ENCODE assay signal across 11 mouse cellular contexts in the genomic region with DNA sequence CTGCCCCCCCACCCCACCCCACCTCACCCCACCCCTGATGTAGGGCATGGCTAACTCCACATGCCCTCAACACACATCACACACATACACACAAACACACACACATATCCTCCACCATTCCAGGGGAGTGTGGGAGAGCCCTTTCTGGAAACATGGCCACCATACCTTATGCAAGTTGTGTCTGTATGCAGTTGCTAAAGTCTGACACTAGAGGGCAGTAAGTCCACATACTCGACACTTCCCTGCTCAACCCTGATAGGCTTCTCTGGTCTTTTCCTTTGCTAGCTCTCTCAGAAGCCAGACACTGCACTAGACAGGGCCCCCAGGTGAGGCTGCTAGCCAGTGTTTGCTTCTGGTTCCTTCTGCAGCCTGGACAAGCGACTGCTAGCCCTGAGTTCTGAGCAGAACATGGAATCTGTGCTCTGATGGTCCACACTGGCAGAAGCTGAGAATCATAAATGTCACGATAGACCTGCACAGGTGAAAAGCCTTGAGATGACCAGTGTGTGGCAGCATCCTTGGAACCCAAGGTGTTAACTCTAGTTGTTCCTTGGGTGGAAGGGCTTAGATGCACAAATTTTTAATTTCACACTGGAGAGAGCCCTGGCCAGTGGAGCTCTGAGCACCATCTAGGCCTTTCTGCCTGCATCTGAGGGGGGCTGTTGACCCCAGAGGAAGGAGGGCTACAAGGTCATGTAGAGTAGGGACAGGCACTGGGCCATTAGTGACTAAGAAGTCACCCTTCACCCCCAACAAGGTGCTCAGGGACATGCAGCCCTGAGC. TPM values are rescaled to one million over a fixed set of nuclear protein-coding genes. Genes with fewer than 3 reads are reported as not detected.
DNase-seq lines count a peak whose midpoint lies in the region; ATAC-seq and TF ChIP-seq lines count a peak whose summit lies in the region.
"Not testable (repeated sequence)": the region's sequence is repeated elsewhere in the genome, so short reads cannot be mapped to it uniquely, and the experiment has no call there.
"Had no signal": no experiment of that assay in that cellular context is flagged by ENCODE, and none has a peak within 500 bp of the region (broad histone marks: within the 10 kb centered on the region; RNA-seq: fewer than 3 reads in every experiment).

No protein-coding gene starts in this region.

- not testable (repeated sequence) for TF ChIP-seq EP300 in lung, postnatal 0 days (IDR thresholded peaks at IDR 0.05)

- WGBS in cerebellum, adult 2 months = 33% methylated on average over 3 of the region's 3 CpGs
- 0% methylated on average over 2 of the region's 3 CpGs for WGBS in heart, embryonic 12.5 days
- 0% methylated on average over 2 of the region's 3 CpGs for WGBS in intestine, embryonic 16.5 days
- 39% methylated on average over 3 of the region's 3 CpGs for WGBS in lung, postnatal 0 days
- WGBS in neural tube, embryonic 11.5 days = 15% methylated on average over 2 of the region's 3 CpGs

- TF ChIP-seq CTCF in cerebellum, adult 2 months (IDR thresholded peaks at IDR 0.05; ENCODE audit: borderline replicate concordance, insufficient read depth, low read depth, low read length) = peak; percentile 29; the same call in 1 of the 2 replicates
- TF ChIP-seq CTCF in lung, postnatal 0 days (IDR thresholded peaks at IDR 0.05) = peak; percentile 64

- H3K4me2 ChIP-seq in heart, embryonic 12.5 days; intestine, embryonic 16.5 days (ENCODE audit: low read depth, low read length); lung, postnatal 0 days (replicated peaks; ENCODE audit: low read depth, low read length); neural tube, embryonic 11.5 days (ENCODE audit: low read depth): not testable (repeated sequence)

- TF ChIP-seq POLR2A in cerebellum, adult 2 months (IDR thresholded peaks at IDR 0.05; ENCODE audit: borderline replicate concordance, insufficient read depth, low read length) = not testable (repeated sequence)

- not testable (repeated sequence) for H3K4me1 ChIP-seq in cerebellum, adult 2 months (ENCODE audit: control insufficient read depth, insufficient read depth, low read length); heart, embryonic 12.5 days (replicated peaks); intestine, embryonic 16.5 days (ENCODE audit: control insufficient read depth, insufficient read depth, low read length); lung, postnatal 0 days (ENCODE audit: insufficient read depth, low read depth, low read length); neural tube, embryonic 11.5 days (ENCODE audit: control insufficient read depth, insufficient read depth, low read length)

- 0 out of 2 replicates have a peak, but pooled peaks have one; percentile 44 for ATAC-seq in erythroid progenitor cell, adult 5-6 weeks (replicated peaks; ENCODE audit: low FRiP score, poor library complexity, severe bottlenecking)
- ATAC-seq in heart, embryonic 12.5 days (ENCODE audit: insufficient number of reproducible peaks, low FRiP score) = peak; percentile 51
- peak; percentile 68; the same call in 1 of the 2 replicates for ATAC-seq in intestine, embryonic 16.5 days
- peak; percentile 76 for ATAC-seq in lung, postnatal 0 days
- peak; percentile 65; the same call in 1 of the 2 replicates for ATAC-seq in neural tube, embryonic 11.5 days (ENCODE audit: insufficient read depth, low FRiP score, low TSS enrichment)

- peak; percentile 2 to 15 for DNase-seq in cerebellum, adult 2 months
- DNase-seq in left cerebral cortex, postnatal 4 days = peak; percentile 14
- DNase-seq in lung, postnatal 0 days (ENCODE audit: low spot score) = not testable (repeated sequence)
- peak; percentile 9 for DNase-seq in neural tube, embryonic 11.5 days (ENCODE audit: low spot score)
- DNase-seq in thymus, postnatal 4 days = peak; percentile 9

- not testable (repeated sequence) for H3K27me3 ChIP-seq in cerebellum, adult 2 months (ENCODE audit: control insufficient read depth, insufficient read depth, low read length); heart, embryonic 12.5 days (replicated peaks); intestine, embryonic 16.5 days (replicated peaks; ENCODE audit: control insufficient read depth, insufficient read depth, low read length); lung, postnatal 0 days (replicated peaks; ENCODE audit: insufficient read depth, low read length); neural tube, embryonic 11.5 days (ENCODE audit: control insufficient read depth, insufficient read depth, low read length)

- not testable (repeated sequence) for H3K4me3 ChIP-seq in cerebellum, adult 2 months (replicated peaks; ENCODE audit: insufficient read depth, low read depth, low read length); heart, embryonic 12.5 days; intestine, embryonic 16.5 days (ENCODE audit: low read length); lung, postnatal 0 days (ENCODE audit: low read depth, low read length); neural tube, embryonic 11.5 days (ENCODE audit: low read depth, low read length)

- not testable (repeated sequence) for H3K27ac ChIP-seq in cerebellum, adult 2 months (ENCODE audit: insufficient read depth, low read length); heart, embryonic 12.5 days (ENCODE audit: poor library complexity, severe bottlenecking); intestine, embryonic 16.5 days (ENCODE audit: low read length); lung, postnatal 0 days (ENCODE audit: low read length); neural tube, embryonic 11.5 days (ENCODE audit: low read depth, low read length)

- not testable (repeated sequence) for H3K9ac ChIP-seq in heart, embryonic 12.5 days; intestine, embryonic 16.5 days (ENCODE audit: low read depth, low read length); lung, postnatal 0 days (replicated peaks; ENCODE audit: low read depth); neural tube, embryonic 11.5 days (ENCODE audit: low read length)

- H3K9me3 ChIP-seq in heart, embryonic 12.5 days (replicated peaks); intestine, embryonic 16.5 days (ENCODE audit: control insufficient read depth, low read length); lung, postnatal 0 days (ENCODE audit: low read length); neural tube, embryonic 11.5 days (ENCODE audit: control insufficient read depth, low read length): not testable (repeated sequence)

- intact Hi-C loops in left cerebral cortex, postnatal 4 days (cut with DNase I) = not testable (repeated sequence)

- not testable (repeated sequence) for H3K36me3 ChIP-seq in heart, embryonic 12.5 days; intestine, embryonic 16.5 days (ENCODE audit: control insufficient read depth, insufficient read depth, low read length); lung, postnatal 0 days (ENCODE audit: insufficient read depth, low read length); neural tube, embryonic 11.5 days (ENCODE audit: control insufficient read depth, insufficient read depth, low read length)

RNA-seq across cellular contexts. Expression of gene Unc93a2, which starts 35.1 kb away (rescaled TPM):
- not detected in 2 replicates for polyA plus RNA-seq in cerebellum, adult 2 months (2012; rRNA removed)
- not detected in 2 replicates for total RNA-seq in erythroid progenitor cell, adult 5-6 weeks (2015; ENCODE audit: low replicate concordance)
- not detected in 2 replicates for total RNA-seq in erythroid progenitor cell, adult 5-6 weeks (2017; ENCODE audit: low replicate concordance)
- not detected in 2 replicates for polyA plus RNA-seq in heart, embryonic 12.5 days (2016; fragmentation: Nextera tagmentation; extraction: Ambion mirVana)
- polyA plus RNA-seq in intestine, embryonic 16.5 days (2015; fragmentation: Nextera tagmentation; extraction: Ambion mirVana) = 0.13 TPM in 1 of 2 replicates, not detected in the other
- under 1 TPM in 1 of 2 experiments, not detected in 1; 0.24 TPM for total RNA-seq in left cerebral cortex, postnatal 4 days (2021)
- polyA plus RNA-seq in lung, postnatal 0 days (2015; fragmentation: Nextera tagmentation; extraction: Ambion mirVana) = not detected in 2 replicates
- not detected in 2 replicates for polyA plus RNA-seq in neural tube, embryonic 11.5 days (2014; fragmentation: Nextera tagmentation; extraction: Ambion mirVana)
- polyA plus RNA-seq: forebrain, embryonic 10.5 days; heart, embryonic 10.5 days had no signal

RNA-seq across cellular contexts. Expression of gene Gm49630, which starts 48.6 kb away (rescaled TPM):
- not detected in 2 replicates for polyA plus RNA-seq in cerebellum, adult 2 months (2012; rRNA removed)
- not detected in 2 replicates for total RNA-seq in erythroid progenitor cell, adult 5-6 weeks (2015; ENCODE audit: low replicate concordance)
- not detected in 2 replicates for total RNA-seq in erythroid progenitor cell, adult 5-6 weeks (2017; ENCODE audit: low replicate concordance)
- polyA plus RNA-seq in heart, embryonic 12.5 days (2016; fragmentation: Nextera tagmentation; extraction: Ambion mirVana) = not detected in 2 replicates
- not detected in 2 replicates for polyA plus RNA-seq in intestine, embryonic 16.5 days (2015; fragmentation: Nextera tagmentation; extraction: Ambion mirVana)
- not detected for total RNA-seq in left cerebral cortex, postnatal 4 days (2021)
- not detected in 2 replicates for polyA plus RNA-seq in lung, postnatal 0 days (2015; fragmentation: Nextera tagmentation; extraction: Ambion mirVana)
- polyA plus RNA-seq in neural tube, embryonic 11.5 days (2014; fragmentation: Nextera tagmentation; extraction: Ambion mirVana) = not detected in 2 replicates
- polyA plus RNA-seq: forebrain, embryonic 10.5 days; heart, embryonic 10.5 days; liver, embryonic 15.5 days had no signal
